Mouse (Mus musculus): ENCODE measurements around the gene Atp5k.
A peak's percentile ranks its signal among the peaks of the same experiment; 100 is the strongest.

The Atp5k gene

GRCm38 (mm10) chr5:108427186-108427585 lies 7.1 kb downstream of the Atp5k start:
- DNase-seq (ENCODE audit: low spot score in 2 of 2), result peak in 1 of 2 experiments; percentile 41

- DNase-seq (ENCODE audit: low spot score in 2 of 2), result no peak
Observed at GRCm38 (mm10) chr5:108423427-108423826, 10.8 kb downstream of the Atp5k start.

- no peak for DNase-seq (ENCODE audit: low spot score in 2 of 2)
Observed at GRCm38 (mm10) chr5:108422741-108423140, 11.5 kb downstream of the Atp5k start.

DNA sequence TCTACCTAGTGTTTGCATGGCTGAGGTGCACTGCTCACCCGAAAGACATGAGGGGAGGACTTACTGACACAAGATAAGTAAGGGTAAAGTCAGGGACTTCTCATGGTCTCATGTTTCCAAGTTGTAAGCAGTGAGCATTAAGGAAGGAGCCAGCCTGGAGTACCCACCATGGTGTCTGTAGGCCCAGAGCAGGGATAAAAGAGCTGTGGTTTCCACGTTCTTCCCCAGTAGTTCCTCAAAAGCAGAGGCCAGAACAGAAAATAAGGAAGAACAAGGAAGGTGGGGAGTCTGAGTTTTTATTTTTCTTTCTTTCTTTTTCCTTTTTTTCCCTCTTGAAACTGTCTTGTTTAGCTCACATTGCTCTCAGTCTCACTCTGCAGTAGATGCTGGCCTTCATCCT lies 19.5 kb downstream of the Atp5k start:
- no peak for DNase-seq (ENCODE audit: low spot score in 2 of 2)

DNA sequence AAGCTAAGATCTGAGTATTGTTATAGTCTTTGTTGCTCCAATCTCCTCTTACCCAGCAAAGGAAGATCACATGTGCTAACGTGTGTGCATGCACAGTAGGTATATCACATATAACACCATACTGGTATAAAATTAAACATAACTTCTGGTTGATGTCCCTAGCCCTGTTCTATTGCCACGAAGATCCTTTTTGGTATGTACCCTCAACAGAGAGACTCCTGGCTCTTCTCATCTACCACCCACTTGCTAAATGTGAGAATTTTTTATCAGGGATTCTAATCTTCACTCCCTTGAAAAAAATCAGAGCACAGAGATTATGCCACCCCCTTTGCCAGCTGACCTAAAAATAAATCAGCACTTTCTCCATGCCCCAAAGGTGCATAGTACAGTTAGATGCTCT lies 27.3 kb downstream of the Atp5k start:
- DNase-seq (ENCODE audit: low spot score in 2 of 2), result no peak

DNA sequence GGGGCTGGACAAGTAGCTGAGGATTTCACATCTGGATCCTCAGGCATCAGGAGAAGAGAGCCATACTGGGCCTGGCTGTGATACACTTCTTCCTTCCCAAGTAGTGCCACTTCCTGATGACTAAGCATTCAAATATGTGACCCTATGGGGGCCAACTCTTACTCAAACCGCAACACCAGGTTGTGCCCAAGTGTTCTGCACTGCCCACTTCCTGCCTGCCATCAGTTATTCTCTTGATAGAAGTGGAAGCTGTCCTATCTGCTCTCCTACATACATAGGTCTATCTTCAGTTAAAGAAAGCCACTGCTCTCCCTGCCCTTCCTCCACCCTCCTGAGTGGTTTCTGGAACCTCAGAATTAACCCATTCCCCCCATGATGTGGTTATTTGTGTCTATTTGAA lies 28.8 kb downstream of the Atp5k start:
- no peak for DNase-seq (ENCODE audit: low spot score in 2 of 2)

DNA sequence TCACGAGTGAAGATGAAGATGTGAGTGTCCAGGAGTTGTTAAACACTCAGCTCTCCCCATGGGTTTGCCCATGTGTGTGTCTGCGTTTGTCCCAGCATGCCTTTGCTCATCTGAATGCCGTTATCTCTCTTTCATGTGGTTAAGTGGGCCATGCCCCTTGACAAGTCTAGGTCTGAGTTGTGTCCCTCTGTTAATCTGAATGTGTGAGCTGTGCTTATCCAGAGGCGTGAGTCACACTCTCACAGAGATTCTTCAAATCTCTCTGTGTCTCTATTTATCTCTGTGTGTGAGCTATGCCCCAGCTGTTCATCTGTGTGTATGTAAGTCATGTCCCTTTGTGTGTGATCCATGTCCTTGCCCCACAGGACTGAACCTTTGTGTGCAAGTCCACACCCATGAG lies 30.8 kb downstream of the Atp5k start:
- DNase-seq (ENCODE audit: low spot score in 2 of 2), result no peak

DNA sequence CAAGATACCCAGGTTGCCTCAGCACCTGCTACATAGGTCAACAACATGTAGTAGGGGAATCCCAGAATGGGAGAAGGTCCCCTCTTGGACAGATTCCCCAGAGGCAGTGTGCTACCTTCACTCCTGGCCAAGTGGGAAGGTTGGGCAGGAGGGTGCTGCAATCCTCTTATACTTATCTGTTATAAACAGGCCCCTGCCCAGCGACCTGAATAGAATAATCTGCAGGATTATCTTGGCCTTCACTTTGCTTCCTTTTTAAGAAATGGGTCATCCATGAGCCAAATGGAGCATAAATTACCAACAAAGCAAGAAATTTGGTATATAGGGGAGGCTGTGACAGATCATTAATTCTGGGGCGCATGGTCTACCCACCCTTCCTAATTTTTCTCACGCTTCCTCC lies 44.5 kb downstream of the Atp5k start:
- DNase-seq (ENCODE audit: low spot score in 2 of 2), result no peak

DNA sequence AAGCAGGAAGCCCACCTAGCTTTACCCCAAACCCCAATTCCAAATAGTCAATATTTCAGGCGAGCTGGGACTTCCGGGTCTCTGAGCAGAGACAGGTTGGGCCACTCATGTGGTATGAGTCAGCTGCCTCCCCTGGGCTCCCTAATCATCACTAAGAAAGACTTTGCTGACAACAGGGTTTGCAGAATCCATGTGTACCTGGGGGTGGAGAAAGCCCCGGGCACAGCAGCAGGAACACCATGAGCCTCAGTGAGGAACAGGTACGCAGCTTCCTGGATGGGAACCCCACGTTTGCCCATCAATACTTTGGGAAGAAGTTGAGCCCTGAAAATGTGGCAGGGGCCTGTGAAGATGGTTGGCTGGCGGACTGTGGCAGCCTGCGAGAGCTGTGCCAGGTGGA lies 46.0 kb downstream of the Atp5k start, which contains the start of gene Pde6b:
Gene Pde6b (plus strand): TSS at position 191 of the 400 bp plus-strand sequence.
- DNase-seq (ENCODE audit: low spot score in 2 of 2), result no peak

DNA sequence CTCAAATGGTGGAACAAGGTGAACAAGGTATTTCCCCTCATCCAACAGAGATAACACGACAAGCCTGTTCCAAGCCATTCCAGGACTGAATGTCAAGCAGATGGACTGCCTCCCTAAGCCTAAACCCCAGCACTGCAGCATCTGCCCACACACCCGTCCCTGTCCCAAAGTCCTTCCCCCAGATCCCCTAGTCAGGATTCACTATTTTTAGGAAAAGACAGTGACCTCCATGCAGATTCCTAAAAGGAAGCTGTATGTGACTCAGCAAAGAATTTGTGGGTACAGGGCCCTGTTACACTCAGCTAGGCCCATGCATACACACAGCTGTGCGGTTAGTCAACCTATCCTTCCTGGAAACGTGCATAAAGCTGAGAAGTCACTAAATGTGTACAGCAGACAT lies 47.8 kb downstream of the Atp5k start:
- DNase-seq (ENCODE audit: low spot score in 2 of 2), result no peak

GRCm38 (mm10) chr5:108385632-108386031 lies 48.6 kb downstream of the Atp5k start:
- DNase-seq (ENCODE audit: low spot score in 2 of 2), result no peak
